Mouse (Mus musculus) MEL (cell line): ENCODE results near the gene Uqcc1.

ENCODE experiments used
- CTCF ChIP-seq, 3 experiments: IDR thresholded peaks in 2 of 3; conservative IDR thresholded peaks in 1 of 3; 2 replicates each; pipeline ENCODE4 v1.5.1; 2011 to 2012; ENCODE audit warnings: low read length in 3 of 3, low read depth in 2 of 3, mild to moderate bottlenecking in 2 of 3, improper control_type of control experiment in 1 of 3, inconsistent platforms in 1 of 3, mixed read lengths in 1 of 3, moderate library complexity in 1 of 3; ENCODE audit not compliant: control insufficient read depth in 1 of 3, insufficient read depth in 1 of 3, poor library complexity in 1 of 3, severe bottlenecking in 1 of 3
- GATA1 ChIP-seq: IDR thresholded peaks from 2 replicates; pipeline ENCODE4 v1.6.1; 2011; ENCODE audit warnings: low read depth, low read length, improper control_type of control experiment
- MAFK ChIP-seq: IDR thresholded peaks from 2 replicates; pipeline ENCODE4 v1.6.1; 2011; ENCODE audit warnings: low read depth, mild to moderate bottlenecking, low read length, improper control_type of control experiment, borderline replicate concordance
- MEF2A ChIP-seq: IDR thresholded peaks from 2 replicates; pipeline ENCODE4 v1.6.1; 2014; ENCODE audit warnings: low read depth, mild to moderate bottlenecking, inconsistent platforms, low read length, improper control_type of control experiment; ENCODE audit not compliant: poor library complexity, insufficient replicate concordance, severe bottlenecking; ENCODE audit errors: extremely low read depth
- POLR2A ChIP-seq, 2 experiments: IDR thresholded peaks; 2 replicates each; pipeline ENCODE4 v1.6.1; 2011 to 2012; ENCODE audit warnings: low read length in 2 of 2, mild to moderate bottlenecking in 2 of 2, control low read depth in 1 of 2, improper control_type of control experiment in 1 of 2, low read depth in 1 of 2, moderate library complexity in 1 of 2; ENCODE audit not compliant: control insufficient read depth in 1 of 2, insufficient read depth in 1 of 2, poor library complexity in 1 of 2
- POLR2AphosphoS2 ChIP-seq: IDR thresholded peaks from 2 replicates; pipeline ENCODE4 v1.6.1; 2011; ENCODE audit warnings: low read length, improper control_type of control experiment
- UBTF ChIP-seq: IDR thresholded peaks from 2 replicates; pipeline ENCODE4 v1.6.1; 2012; ENCODE audit warnings: low read depth, mild to moderate bottlenecking, inconsistent platforms, low read length, improper control_type of control experiment, moderate library complexity, borderline replicate concordance; ENCODE audit not compliant: insufficient read depth

DNA sequence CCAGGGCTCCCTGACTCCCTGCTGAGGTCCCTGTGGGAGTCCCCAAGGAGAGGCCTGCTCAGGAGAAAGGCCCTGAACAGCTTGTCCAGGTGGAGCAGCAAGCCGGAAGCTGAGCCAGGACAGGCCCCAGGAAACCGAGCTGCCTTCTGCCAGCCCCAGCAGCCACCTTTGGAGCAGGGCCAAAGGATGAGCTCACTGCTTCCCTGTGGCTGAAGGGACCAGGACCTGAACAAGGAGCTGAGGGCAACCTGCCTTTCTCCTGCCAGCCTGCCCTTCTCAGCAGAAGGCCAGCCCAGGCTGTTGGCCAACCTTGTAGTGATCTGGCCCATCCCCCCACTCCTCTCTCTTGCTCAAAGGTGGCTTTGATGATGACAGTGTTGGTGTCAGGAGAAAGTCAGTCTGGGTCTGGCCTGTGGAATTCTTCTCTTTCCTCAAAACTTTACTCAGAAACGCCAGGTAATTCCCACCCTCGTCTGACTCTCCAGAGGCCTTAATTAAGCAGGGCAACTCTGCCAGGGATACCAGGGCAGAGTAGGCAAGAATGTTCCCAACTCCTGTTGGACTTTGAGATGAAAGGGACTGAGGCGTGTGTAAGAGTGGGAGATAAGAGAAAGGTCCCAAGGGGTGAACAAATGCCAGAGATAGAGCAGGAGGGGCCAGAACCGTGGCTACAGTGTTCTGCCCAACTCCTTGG lies 124.7 kb downstream of the Uqcc1 start:
- TF ChIP-seq POLR2A (IDR thresholded peaks at IDR 0.05; ENCODE audit: control insufficient read depth in 1 of 2, insufficient read depth in 1 of 2, low read depth in 1 of 2, low read length in 2 of 2, poor library complexity in 1 of 2) (no peak), MAFK (no peak), POLR2AphosphoS2 (no peak), GATA1 (no peak), UBTF (no peak), MEF2A (no peak), CTCF (IDR thresholded peaks at IDR 0.05 in 2 of 3, conservative IDR thresholded peaks at IDR 0.05 in 1 of 3; ENCODE audit: control insufficient read depth in 1 of 3, insufficient read depth in 1 of 3, low read depth in 2 of 3, low read length in 3 of 3, poor library complexity in 1 of 3, severe bottlenecking in 1 of 3) (no peak)
